19 mouse cellular contexts compared by ENCODE assay signal in the genomic region with DNA sequence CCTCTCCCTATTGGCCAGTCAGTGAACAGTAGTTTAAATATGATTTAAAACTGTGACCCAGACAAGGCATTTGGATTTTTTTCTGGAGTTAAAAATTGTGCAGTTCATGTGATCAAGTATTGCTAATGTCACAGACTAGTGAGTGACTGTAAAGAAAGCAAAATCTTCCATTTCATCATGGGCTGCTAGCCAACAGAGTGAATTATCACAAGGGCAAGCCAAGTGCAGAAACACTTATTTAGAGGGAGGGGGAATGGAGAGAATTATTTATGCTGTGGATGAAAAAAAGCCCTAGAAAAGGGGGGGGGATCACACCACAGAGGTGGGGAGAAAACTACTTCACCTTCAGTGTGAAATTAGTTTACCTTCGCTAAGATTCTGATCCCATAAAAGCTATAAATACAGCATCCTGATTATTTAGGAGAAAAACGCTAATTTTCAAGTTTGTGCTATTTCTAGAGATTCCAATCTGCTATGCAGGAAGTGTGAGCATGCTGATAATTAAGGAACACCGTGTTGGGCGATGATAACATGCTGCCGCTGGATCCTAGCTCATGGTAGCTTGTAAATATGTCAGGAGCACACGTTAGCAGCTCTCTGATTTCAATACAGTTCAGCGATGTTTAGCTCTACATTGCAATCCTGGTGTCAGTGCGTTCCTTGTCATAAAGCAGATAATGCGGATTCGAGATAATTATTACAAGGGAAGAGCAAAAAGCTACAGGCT.
DNase-seq lines count a peak whose midpoint lies in the region; ATAC-seq and TF ChIP-seq lines count a peak whose summit lies in the region.
"Had no signal": no experiment of that assay in that cellular context is flagged by ENCODE, and none has a peak within 500 bp of the region (broad histone marks: within the 10 kb centered on the region; RNA-seq: fewer than 3 reads in every experiment).

No protein-coding gene starts in this region.

- DNase-seq in forebrain, postnatal 0 days = peak; percentile 47
- DNase-seq in left cerebral cortex, postnatal 14 days (ENCODE audit: low spot score in 2 of 2) = peak; percentile 2 to 14
- DNase-seq in left cerebral cortex, postnatal 10 days (ENCODE audit: extremely low spot score in 1 of 2, low spot score in 2 of 2) = no peak
- peak; percentile 63 for DNase-seq in brain, embryonic 14.5 days (ENCODE audit: low read depth)
- DNase-seq in telencephalon, adult 2 months (ENCODE audit: low read depth, low spot score) = peak; percentile 24
- no peak for DNase-seq in left cerebral cortex, adult 8-10 months (ENCODE audit: low spot score in 2 of 2)
- DNase-seq: adrenal gland, adult 2 months; adrenal gland, postnatal 36 days; cerebellum, adult 18-20 months; cerebellum, adult 9-11 months; cerebellum, postnatal 36 days; gastrocnemius, postnatal 10 days; heart, adult 2 months had no signal

- no peak overlapping the region for H3K4me3 ChIP-seq in forebrain, postnatal 0 days (ENCODE audit: low read depth, low read length)
- H3K4me3 ChIP-seq in forebrain, embryonic 12.5 days (replicated peaks) = no peak overlapping the region
- H3K4me3 ChIP-seq: embryonic facial prominence, embryonic 13.5 days; heart, adult 2 months; hindbrain, embryonic 10.5 days; intestine, embryonic 15.5 days had no signal

- no peaks in the 10 kb centered on the region; the same call in 1 of the 2 replicates for H3K4me1 ChIP-seq in forebrain, postnatal 0 days (ENCODE audit: insufficient read depth)
- H3K4me1 ChIP-seq in forebrain, embryonic 12.5 days = no peaks in the 10 kb centered on the region
- H3K4me1 ChIP-seq: embryonic facial prominence, embryonic 13.5 days; hindbrain, embryonic 10.5 days; intestine, embryonic 15.5 days had no signal

- H3K9me3 ChIP-seq in forebrain, postnatal 0 days (ENCODE audit: low read length) = no peaks in the 10 kb centered on the region
- no peaks in the 10 kb centered on the region for H3K9me3 ChIP-seq in forebrain, embryonic 12.5 days
- H3K9me3 ChIP-seq: embryonic facial prominence, embryonic 13.5 days; hindbrain, embryonic 10.5 days; intestine, embryonic 15.5 days had no signal

- intact Hi-C loops in left cerebral cortex, postnatal 14 days (cut with DNase I) = no loop called here
- intact Hi-C loops in left cerebral cortex, postnatal 10 days (cut with DNase I) = no loop called here

- no peak for TF ChIP-seq CTCF in forebrain, postnatal 0 days (IDR thresholded peaks at IDR 0.05; ENCODE audit: low read depth)
- TF ChIP-seq CTCF in brain, embryonic 14.5 days (IDR thresholded peaks at IDR 0.05; ENCODE audit: borderline replicate concordance, extremely low read depth, insufficient read depth, insufficient read length) = no peak

- no peak for TF ChIP-seq POLR2A in brain, embryonic 14.5 days (IDR thresholded peaks at IDR 0.05; ENCODE audit: borderline replicate concordance, extremely low read depth, insufficient read depth, insufficient read length, poor library complexity, severe bottlenecking)

- WGBS in forebrain, postnatal 0 days = 64% methylated on average over 10 of the region's 10 CpGs
- WGBS in forebrain, embryonic 12.5 days = 87% methylated on average over 10 of the region's 10 CpGs

- peak; percentile 51 for ATAC-seq in forebrain, postnatal 0 days
- no peak for ATAC-seq in forebrain, embryonic 12.5 days (ENCODE audit: low FRiP score)
- ATAC-seq: intestine, embryonic 15.5 days had no signal

- H3K27me3 ChIP-seq in forebrain, postnatal 0 days (ENCODE audit: insufficient read depth, low read length) = no peaks in the 10 kb centered on the region
- no peaks in the 10 kb centered on the region for H3K27me3 ChIP-seq in forebrain, embryonic 12.5 days
- H3K27me3 ChIP-seq: embryonic facial prominence, embryonic 13.5 days; intestine, embryonic 15.5 days had no signal

- H3K36me3 ChIP-seq in forebrain, postnatal 0 days (ENCODE audit: insufficient read depth) = no peaks in the 10 kb centered on the region
- H3K36me3 ChIP-seq in forebrain, embryonic 12.5 days (replicated peaks) = no peaks in the 10 kb centered on the region
- H3K36me3 ChIP-seq: embryonic facial prominence, embryonic 13.5 days; hindbrain, embryonic 10.5 days; intestine, embryonic 15.5 days had no signal

- H3K9ac ChIP-seq in forebrain, postnatal 0 days = no peak overlapping the region
- H3K9ac ChIP-seq in forebrain, embryonic 12.5 days = no peak overlapping the region
- H3K9ac ChIP-seq: embryonic facial prominence, embryonic 13.5 days; hindbrain, embryonic 14.5 days; intestine, embryonic 15.5 days had no signal

- H3K4me2 ChIP-seq in forebrain, postnatal 0 days (ENCODE audit: low read depth) = no peak overlapping the region
- no peak overlapping the region for H3K4me2 ChIP-seq in forebrain, embryonic 12.5 days
- H3K4me2 ChIP-seq: embryonic facial prominence, embryonic 13.5 days; heart, embryonic 11.5 days; hindbrain, embryonic 14.5 days; intestine, embryonic 15.5 days had no signal

- no peak overlapping the region for H3K27ac ChIP-seq in forebrain, postnatal 0 days (ENCODE audit: low read depth, low read length)
- no peak overlapping the region for H3K27ac ChIP-seq in forebrain, embryonic 12.5 days
- H3K27ac ChIP-seq: embryonic facial prominence, embryonic 13.5 days; heart, adult 2 months; hindbrain, embryonic 10.5 days; hindbrain, embryonic 14.5 days; intestine, embryonic 15.5 days had no signal

Comparison
In these comparisons a context has a peak if more than half of its experiments do, and no peak if none do; other contexts are left out.
1. DNase-seq: peak in forebrain, postnatal 0 days (single experiment), left cerebral cortex, postnatal 14 days (2 of 2), brain, embryonic 14.5 days (single experiment) and telencephalon, adult 2 months (single experiment); none in left cerebral cortex, postnatal 10 days (0 of 2) and left cerebral cortex, adult 8-10 months (0 of 2).